Mouse (Mus musculus) liver, embryonic 15.5 days (tissue): Measurements from ENCODE around the gene Slamf9. TPM values are rescaled to one million over a fixed set of nuclear protein-coding genes. Genes with fewer than 3 reads are reported as not detected.

Source experiments
- ATAC-seq: fragments of 200-750 bp; cut with Nextera tagmentation; 2 replicates; pipeline ENCODE4 v1.8.0; 2017; ENCODE audit warnings: moderate number of reproducible peaks, mild to moderate bottlenecking, moderate library complexity; ENCODE audit not compliant: insufficient read depth
- H3K27ac ChIP-seq: fragments of 300-500 bp; sonication (generic); replicated peaks from 2 replicates; pipeline ENCODE4 v1.5.1; 2015; ENCODE audit warnings: mild to moderate bottlenecking, inconsistent platforms
- H3K27me3 ChIP-seq: fragments of 300-500 bp; sonication (generic); 2 replicates; pipeline ENCODE4 v1.6.1; 2015; ENCODE audit warnings: mild to moderate bottlenecking, inconsistent platforms
- H3K36me3 ChIP-seq: fragments of 300-500 bp; sonication (generic); replicated peaks from 2 replicates; pipeline ENCODE4 v1.6.1; 2015; ENCODE audit warnings: moderate library complexity, mild to moderate bottlenecking, inconsistent platforms
- H3K4me1 ChIP-seq: fragments of 300-500 bp; sonication (generic); replicated peaks from 2 replicates; pipeline ENCODE4 v1.6.1; 2015; ENCODE audit warnings: inconsistent platforms
- H3K4me2 ChIP-seq: fragments of 300-500 bp; sonication (generic); 2 replicates; pipeline ENCODE4 v1.6.1; 2015; ENCODE audit warnings: moderate library complexity, mild to moderate bottlenecking, inconsistent platforms
- H3K4me3 ChIP-seq: fragments of 300-500 bp; sonication (generic); replicated peaks from 2 replicates; pipeline ENCODE4 v1.5.1; 2015; ENCODE audit warnings: mild to moderate bottlenecking, inconsistent platforms
- H3K9ac ChIP-seq: fragments of 300-500 bp; sonication (generic); 2 replicates; pipeline ENCODE4 v1.6.1; 2015; ENCODE audit warnings: moderate library complexity, mild to moderate bottlenecking, inconsistent platforms
- H3K9me3 ChIP-seq: fragments of 300-500 bp; sonication (generic); replicated peaks from 2 replicates; pipeline ENCODE4 v1.6.1; 2016; ENCODE audit warnings: inconsistent platforms
- WGBS: fragments of 180-500 bp; shearing (Covaris S2); methylation state at CpG from one replicate; pipeline ENCODE4 v1.1.7; 2015; ENCODE audit warnings: mixed read lengths; ENCODE audit not compliant: insufficient replicate concordance; 5-methylcytosine and 5-hydroxymethylcytosine counted together
- polyA plus RNA-seq: library from polyadenylated mRNA; unstranded; fragments of >200 nt; fragmentation: Nextera tagmentation; extraction: Ambion mirVana; gene quantifications from 2 replicates; pipeline ENCODE4 v1.2.1, GENCODE M21; 2015

The Slamf9 gene
- 0.78 and 1.2 TPM in 2 replicates for polyA plus RNA-seq

GRCm38 (mm10) chr1:172475054-172475741 is at the start of gene Slamf9:
Slamf9 (plus strand) TSS chr1:172475358.
- no peak within 1 kb of the TSS for H3K4me3 ChIP-seq
- peaks cover 5% of the 10 kb centered on the region for H3K4me1 ChIP-seq
- 0 out of 2 replicates have a peak, but pooled peaks cover 5% of the 10 kb centered on the region for H3K27me3 ChIP-seq
- no peak within 1 kb of the TSS for H3K9ac ChIP-seq
- no peak within 1 kb of the TSS for H3K4me2 ChIP-seq
- WGBS, result 14% methylated on average over 7 of the region's 7 CpGs
- H3K9me3 ChIP-seq, result no peaks in the 10 kb centered on the region
- ATAC-seq, result peak; percentile 42; the same call in 1 of the 2 replicates
- H3K36me3 ChIP-seq, result no peaks in the 10 kb centered on the region
- no peak within 1 kb of the TSS for H3K27ac ChIP-seq

GRCm38 (mm10) chr1:172426419-172426818 is 48.7 kb upstream of the Slamf9 start:
- Histone ChIP-seq H3K4me1 (no peaks in the 10 kb centered on the region), H3K27me3 (no peaks in the 10 kb centered on the region), H3K9ac (no peak overlapping the region), H3K36me3 (no peaks in the 10 kb centered on the region), H3K4me3 (no peak overlapping the region), H3K4me2 (no peak overlapping the region), H3K27ac (no peak overlapping the region), H3K9me3 (no peaks in the 10 kb centered on the region)
- no peak for ATAC-seq
- 55% methylated on average over 1 of the region's 1 CpGs for WGBS

GRCm38 (mm10) chr1:172427841-172428240 is 47.3 kb upstream of the Slamf9 start:
- no peak for ATAC-seq
- Histone ChIP-seq H3K9me3 (no peaks in the 10 kb centered on the region), H3K9ac (no peak overlapping the region), H3K27me3 (no peaks in the 10 kb centered on the region), H3K27ac (no peak overlapping the region), H3K4me2 (no peak overlapping the region), H3K4me1 (no peaks in the 10 kb centered on the region), H3K36me3 (no peaks in the 10 kb centered on the region), H3K4me3 (no peak overlapping the region)
- WGBS, result 62% methylated on average over 3 of the region's 3 CpGs

GRCm38 (mm10) chr1:172428614-172429013 is 46.5 kb upstream of the Slamf9 start:
- no peak overlapping the region for H3K4me2 ChIP-seq
- H3K4me3 ChIP-seq, result no peak overlapping the region
- no peaks in the 10 kb centered on the region for H3K9me3 ChIP-seq
- H3K36me3 ChIP-seq, result no peaks in the 10 kb centered on the region
- no peak overlapping the region for H3K27ac ChIP-seq
- no peaks in the 10 kb centered on the region for H3K4me1 ChIP-seq
- H3K9ac ChIP-seq, result no peak overlapping the region
- WGBS, result 55% methylated on average over 1 of the region's 1 CpGs
- ATAC-seq, result no peak
- no peaks in the 10 kb centered on the region for H3K27me3 ChIP-seq

- H3K4me3 ChIP-seq, result no peak overlapping the region
- no peak overlapping the region for H3K4me2 ChIP-seq
- H3K9ac ChIP-seq, result no peak overlapping the region
- H3K4me1 ChIP-seq, result no peaks in the 10 kb centered on the region
- H3K36me3 ChIP-seq, result no peaks in the 10 kb centered on the region
- H3K27ac ChIP-seq, result no peak overlapping the region
- H3K27me3 ChIP-seq, result no peaks in the 10 kb centered on the region
- ATAC-seq, result no peak
- H3K9me3 ChIP-seq, result no peaks in the 10 kb centered on the region
- 40% methylated on average over 9 of the region's 9 CpGs for WGBS
Observed at GRCm38 (mm10) chr1:172430731-172431220, 44.4 kb upstream of the Slamf9 start.

GRCm38 (mm10) chr1:172431836-172432586 is 43.1 kb upstream of the Slamf9 start:
- Histone ChIP-seq H3K36me3 (no peaks in the 10 kb centered on the region), H3K4me2 (no peak overlapping the region), H3K4me1 (no peaks in the 10 kb centered on the region), H3K9ac (no peak overlapping the region), H3K27me3 (no peaks in the 10 kb centered on the region), H3K9me3 (no peaks in the 10 kb centered on the region), H3K27ac (no peak overlapping the region), H3K4me3 (no peak overlapping the region)
- ATAC-seq, result no peak
- 37% methylated on average over 4 of the region's 4 CpGs for WGBS

GRCm38 (mm10) chr1:172432587-172432955 is 42.6 kb upstream of the Slamf9 start:
- Histone ChIP-seq H3K27me3 (no peaks in the 10 kb centered on the region), H3K27ac (no peak overlapping the region), H3K4me3 (no peak overlapping the region), H3K36me3 (no peaks in the 10 kb centered on the region), H3K9ac (no peak overlapping the region), H3K4me2 (no peak overlapping the region), H3K9me3 (no peaks in the 10 kb centered on the region), H3K4me1 (no peaks in the 10 kb centered on the region)
- no peak for ATAC-seq
- whole genome bisulfite sequencing, result 70% methylated on average over 3 of the region's 3 CpGs

- WGBS, result 53% methylated on average over 20 of the region's 20 CpGs
- no peak for ATAC-seq
Observed at GRCm38 (mm10) chr1:172433012-172433850, 41.9 kb upstream of the Slamf9 start.

GRCm38 (mm10) chr1:172433851-172434165 is 41.4 kb upstream of the Slamf9 start:
- H3K9me3 ChIP-seq, result no peaks in the 10 kb centered on the region
- no peak overlapping the region for H3K27ac ChIP-seq

More at GRCm38 (mm10) chr1:172433012-172433850, 41.9 kb upstream of the Slamf9 start:
- no peak overlapping the region for H3K9ac ChIP-seq
- no peaks in the 10 kb centered on the region for H3K4me1 ChIP-seq
- H3K4me3 ChIP-seq, result no peak overlapping the region
- H3K27ac ChIP-seq, result no peak overlapping the region
- H3K9me3 ChIP-seq, result no peaks in the 10 kb centered on the region
- no peaks in the 10 kb centered on the region for H3K27me3 ChIP-seq
- H3K4me2 ChIP-seq, result no peak overlapping the region
- H3K36me3 ChIP-seq, result no peaks in the 10 kb centered on the region

GRCm38 (mm10) chr1:172436785-172437184 is 38.4 kb upstream of the Slamf9 start:
- WGBS, result 43% methylated on average over 6 of the region's 6 CpGs
- H3K4me3 ChIP-seq, result no peak overlapping the region
- no peaks in the 10 kb centered on the region; the same call in 1 of the 2 replicates for H3K27me3 ChIP-seq
- H3K27ac ChIP-seq, result no peak overlapping the region
- H3K36me3 ChIP-seq, result no peaks in the 10 kb centered on the region
- no peaks in the 10 kb centered on the region for H3K4me1 ChIP-seq
- H3K9ac ChIP-seq, result no peak overlapping the region
- H3K9me3 ChIP-seq, result no peaks in the 10 kb centered on the region
- no peak for ATAC-seq
- H3K4me2 ChIP-seq, result no peak overlapping the region

More at GRCm38 (mm10) chr1:172433851-172434165, 41.4 kb upstream of the Slamf9 start:
- 64% methylated on average over 4 of the region's 4 CpGs for WGBS
- no peak for ATAC-seq
- Histone ChIP-seq H3K27me3 (no peaks in the 10 kb centered on the region), H3K4me3 (no peak overlapping the region), H3K36me3 (no peaks in the 10 kb centered on the region), H3K9ac (no peak overlapping the region), H3K4me1 (no peaks in the 10 kb centered on the region), H3K4me2 (no peak overlapping the region)

GRCm38 (mm10) chr1:172438621-172439020 is 36.5 kb upstream of the Slamf9 start:
- 59% methylated on average over 2 of the region's 2 CpGs for WGBS
- no peak overlapping the region for H3K4me2 ChIP-seq
- no peak overlapping the region for H3K4me3 ChIP-seq
- no peak for ATAC-seq
- H3K27me3 ChIP-seq, result no peaks in the 10 kb centered on the region; the same call in 1 of the 2 replicates
- no peak overlapping the region for H3K27ac ChIP-seq
- no peaks in the 10 kb centered on the region for H3K9me3 ChIP-seq
- no peaks in the 10 kb centered on the region for H3K4me1 ChIP-seq
- no peak overlapping the region for H3K9ac ChIP-seq
- no peaks in the 10 kb centered on the region for H3K36me3 ChIP-seq
